Mouse (Mus musculus) heart, postnatal 0 days (tissue): ENCODE results near the gene Olfr1161. TPM values are rescaled to one million over a fixed set of nuclear protein-coding genes. Genes with fewer than 3 reads are reported as not detected.

Experiments used
- ATAC-seq: fragments of 200-750 bp; cut with Nextera tagmentation; 2 replicates; pipeline ENCODE4 v1.8.0; 2017; ENCODE audit warnings: low read depth, moderate number of reproducible peaks, moderate library complexity; ENCODE audit not compliant: insufficient read depth
- DNase-seq: peaks from one replicate; pipeline ENCODE4 v3.0.0-alpha.2; 2016; ENCODE audit warnings: low spot score
- H3K27ac ChIP-seq: fragments of 300-500 bp; sonication (generic); 2 replicates; pipeline ENCODE4 v1.5.1; 2014; ENCODE audit warnings: low read depth, mild to moderate bottlenecking
- H3K27me3 ChIP-seq: fragments of 300-500 bp; sonication (generic); 2 replicates; pipeline ENCODE4 v1.6.1; 2014; ENCODE audit warnings: low read length, mixed read lengths; ENCODE audit not compliant: control insufficient read depth, insufficient read depth
- H3K36me3 ChIP-seq: fragments of 300-500 bp; sonication (generic); replicated peaks from 2 replicates; pipeline ENCODE4 v1.6.1; 2014; ENCODE audit warnings: low read length, mixed read lengths; ENCODE audit not compliant: control insufficient read depth, insufficient read depth
- H3K4me1 ChIP-seq: fragments of 300-500 bp; sonication (generic); 2 replicates; pipeline ENCODE4 v1.6.1; 2014; ENCODE audit warnings: antibody characterized with exemption; ENCODE audit not compliant: control insufficient read depth, insufficient read depth
- H3K4me2 ChIP-seq: fragments of 300-500 bp; sonication (generic); 2 replicates; pipeline ENCODE4 v1.6.1; 2014; ENCODE audit warnings: low read depth, mild to moderate bottlenecking, low read length, moderate library complexity
- H3K4me3 ChIP-seq: fragments of 300-500 bp; sonication (generic); 2 replicates; pipeline ENCODE4 v1.5.1; 2014; ENCODE audit warnings: low read depth, low read length
- H3K9ac ChIP-seq: fragments of 300-500 bp; sonication (generic); replicated peaks from 2 replicates; pipeline ENCODE4 v1.6.1; 2014; ENCODE audit warnings: low read depth, low read length, mixed read lengths
- H3K9me3 ChIP-seq: fragments of 300-500 bp; sonication (generic); replicated peaks from 2 replicates; pipeline ENCODE4 v1.6.1; 2016; ENCODE audit warnings: low read length; ENCODE audit not compliant: control insufficient read depth
- CTCF ChIP-seq: IDR thresholded peaks from 2 replicates; pipeline ENCODE4 v1.5.1; 2016; ENCODE audit warnings: antibody characterized with exemption, control low read depth, low read depth
- EP300 ChIP-seq: IDR thresholded peaks from 2 replicates; pipeline ENCODE4 v1.6.1; 2016; ENCODE audit warnings: antibody characterized with exemption, low read depth
- WGBS: fragments of 180-500 bp; shearing (Covaris S2); extraction: QIAGEN DNeasy Blood & Tissue Kit; methylation state at CpG from one replicate; pipeline ENCODE4 v1.1.7; 2014; 5-methylcytosine and 5-hydroxymethylcytosine counted together
- polyA plus RNA-seq: library from polyadenylated mRNA; unstranded; fragments of >200 nt; fragmentation: Nextera tagmentation; extraction: Ambion mirVana; gene quantifications from 2 replicates; pipeline ENCODE4 v1.2.1, GENCODE M21; 2015
- total RNA-seq: library from RNA; depleted of rRNA; stranded (reverse); fragments of >200 nt; gene quantifications from 2 replicates; pipeline ENCODE4 v1.2.3, GENCODE M21; 2014; ENCODE audit warnings: low replicate concordance; rRNA removed

The Olfr1161 gene
- total and polyA plus RNA-seq, 2 experiments from 2014 or later = not detected

DNA sequence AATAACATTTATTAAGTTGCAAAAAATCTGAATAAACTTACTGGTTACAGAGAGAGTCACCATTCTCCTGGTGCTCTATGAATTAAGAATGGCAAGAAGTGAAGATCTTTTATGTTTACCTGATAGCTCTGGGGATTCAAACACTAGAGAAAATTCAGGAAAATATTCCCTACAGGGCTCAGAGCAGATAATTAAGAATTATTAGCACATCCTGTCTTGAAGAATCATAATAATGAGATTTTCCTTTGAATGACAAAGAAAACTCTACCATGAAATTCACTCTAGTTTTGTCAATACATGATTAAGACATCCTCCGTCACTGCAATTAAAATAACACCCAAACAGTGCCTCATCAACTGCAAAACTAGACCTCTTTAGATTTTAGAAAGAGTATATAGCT is 28.5 kb downstream of the Olfr1161 start, which contains the start of gene Olfr1162:
Gene Olfr1162, minus strand, starts transcription at position 101 of the 400 bp plus-strand sequence.
- H3K4me3 ChIP-seq = no peak within 1 kb of the TSS
- H3K9ac ChIP-seq = no peak within 1 kb of the TSS
- DNase-seq = no peak
- no peaks in the 10 kb centered on the region for H3K36me3 ChIP-seq
- H3K27ac ChIP-seq = no peak within 1 kb of the TSS
- no peaks in the 10 kb centered on the region for H3K4me1 ChIP-seq
- no peaks in the 10 kb centered on the region for H3K9me3 ChIP-seq
- TF ChIP-seq CTCF = no peak
- TF ChIP-seq EP300 = no peak
- no peaks in the 10 kb centered on the region for H3K27me3 ChIP-seq
- no peak within 1 kb of the TSS for H3K4me2 ChIP-seq
- WGBS = 78% methylated on average over 1 of the region's 1 CpGs
- ATAC-seq = no peak

DNA sequence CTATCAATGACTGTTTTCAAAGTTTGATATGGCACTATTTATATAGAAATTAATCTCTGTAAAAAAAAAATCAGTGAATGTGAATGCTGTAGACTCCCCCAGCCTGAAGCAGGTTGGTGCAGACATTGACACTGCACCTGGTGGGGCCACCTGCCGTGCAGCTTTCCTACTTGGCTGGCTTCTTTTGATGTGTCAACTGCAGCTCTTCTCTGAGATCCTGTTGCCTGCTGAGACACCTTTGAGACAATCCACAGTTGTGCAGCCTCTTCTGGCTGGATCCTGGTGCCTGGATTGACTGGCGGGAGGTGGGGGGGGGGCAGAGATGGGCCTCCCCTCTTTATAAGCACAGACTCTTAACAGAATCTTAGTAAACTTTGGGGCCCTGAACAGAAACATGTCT is 41.0 kb downstream of the Olfr1161 start:
- Histone ChIP-seq H3K27me3 (no peaks in the 10 kb centered on the region), H3K9ac (no peak overlapping the region), H3K36me3 (no peaks in the 10 kb centered on the region), H3K9me3 (peaks cover 3% of the 10 kb centered on the region), H3K4me3 (no peak overlapping the region), H3K4me1 (no peaks in the 10 kb centered on the region), H3K27ac (no peak overlapping the region), H3K4me2 (no peak overlapping the region)
- DNase-seq (no peak), ATAC-seq (no peak)
- TF ChIP-seq CTCF = no peak
- TF ChIP-seq EP300 = no peak
- 78% methylated on average over 2 of the region's 2 CpGs for WGBS

DNA sequence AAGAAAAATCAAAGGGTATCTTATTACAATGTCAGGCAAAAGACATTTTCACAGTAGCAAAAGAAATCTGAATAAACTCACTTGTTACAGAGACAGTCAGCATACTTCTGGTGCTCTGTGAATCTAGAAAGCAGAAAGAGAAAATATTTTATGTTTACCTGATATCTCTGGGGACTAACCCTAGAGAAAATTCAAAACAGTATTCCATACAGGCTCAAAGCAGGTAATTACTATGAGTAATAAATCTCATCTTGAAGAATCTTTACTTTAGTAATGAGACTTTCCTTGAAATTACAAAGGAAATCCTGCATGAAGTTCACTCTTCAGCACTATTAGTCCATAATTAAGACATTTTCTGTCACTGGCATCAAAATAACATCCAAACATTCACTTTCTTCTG is 49.2 kb downstream of the Olfr1161 start, which contains the start of gene Olfr1163:
Gene Olfr1163, minus strand, starts transcription at position 101 of the 400 bp plus-strand sequence.
- TF ChIP-seq CTCF (no peak), EP300 (no peak)
- no peaks in the 10 kb centered on the region for H3K9me3 ChIP-seq
- H3K36me3 ChIP-seq = no peaks in the 10 kb centered on the region
- no peak within 1 kb of the TSS for H3K4me2 ChIP-seq
- no peak for ATAC-seq
- H3K9ac ChIP-seq = no peak within 1 kb of the TSS
- no peak for DNase-seq
- H3K27me3 ChIP-seq = no peaks in the 10 kb centered on the region
- no peaks in the 10 kb centered on the region for H3K4me1 ChIP-seq
- H3K27ac ChIP-seq = no peak within 1 kb of the TSS
- no peak within 1 kb of the TSS for H3K4me3 ChIP-seq

Other genes with a start within 250 kb of the Olfr1161 start
- not detected in 2 replicates for gene Olfr152, start 243.3 kb upstream of the Olfr1161 start, total RNA-seq
- not detected in 2 replicates for gene Olfr152, start 243.3 kb upstream of the Olfr1161 start, polyA plus RNA-seq
- gene Olfr1143, start 222.2 kb upstream of the Olfr1161 start, total RNA-seq = not detected in 2 replicates
- not detected in 2 replicates for gene Olfr1143, start 222.2 kb upstream of the Olfr1161 start, polyA plus RNA-seq
- gene Olfr1145, start 213.0 kb upstream of the Olfr1161 start, total RNA-seq = not detected in 2 replicates
- gene Olfr1145, start 213.0 kb upstream of the Olfr1161 start, polyA plus RNA-seq = not detected in 2 replicates
- not detected in 2 replicates for gene Olfr1148, start 192.2 kb upstream of the Olfr1161 start, total RNA-seq
- gene Olfr1148, start 192.2 kb upstream of the Olfr1161 start, polyA plus RNA-seq = not detected in 2 replicates
- gene Olfr1150-ps1, start 178.8 kb upstream of the Olfr1161 start, total RNA-seq = not detected in 2 replicates
- gene Olfr1150-ps1, start 178.8 kb upstream of the Olfr1161 start, polyA plus RNA-seq = not detected in 2 replicates
- gene Olfr1151, start 166.9 kb upstream of the Olfr1161 start, total RNA-seq = not detected in 2 replicates
- gene Olfr1151, start 166.9 kb upstream of the Olfr1161 start, polyA plus RNA-seq = not detected in 2 replicates
- gene Olfr1152, start 156.3 kb upstream of the Olfr1161 start, total RNA-seq = not detected in 2 replicates
- gene Olfr1152, start 156.3 kb upstream of the Olfr1161 start, polyA plus RNA-seq = not detected in 2 replicates
- not detected in 2 replicates for gene Olfr1153, start 127.8 kb upstream of the Olfr1161 start, total RNA-seq
- gene Olfr1153, start 127.8 kb upstream of the Olfr1161 start, polyA plus RNA-seq = not detected in 2 replicates
- gene Olfr1154, start 117.6 kb upstream of the Olfr1161 start, total RNA-seq = not detected in 2 replicates
- gene Olfr1154, start 117.6 kb upstream of the Olfr1161 start, polyA plus RNA-seq = not detected in 2 replicates
- gene Olfr1155, start 77.6 kb upstream of the Olfr1161 start, total RNA-seq = not detected in 2 replicates
- gene Olfr1155, start 77.6 kb upstream of the Olfr1161 start, polyA plus RNA-seq = not detected in 2 replicates
- gene Olfr1156, start 69.7 kb upstream of the Olfr1161 start, total RNA-seq = not detected in 2 replicates
- not detected in 2 replicates for gene Olfr1156, start 69.7 kb upstream of the Olfr1161 start, polyA plus RNA-seq
- gene Olfr1157, start 54.5 kb upstream of the Olfr1161 start, total RNA-seq = not detected in 2 replicates
- gene Olfr1157, start 54.5 kb upstream of the Olfr1161 start, polyA plus RNA-seq = not detected in 2 replicates
- not detected in 2 replicates for gene Olfr74, start 48.1 kb upstream of the Olfr1161 start, total RNA-seq
- gene Olfr74, start 48.1 kb upstream of the Olfr1161 start, polyA plus RNA-seq = not detected in 2 replicates
- gene Olfr1158, start 32.7 kb upstream of the Olfr1161 start, total RNA-seq = not detected in 2 replicates
- not detected in 2 replicates for gene Olfr1158, start 32.7 kb upstream of the Olfr1161 start, polyA plus RNA-seq
- gene Olfr1160, start 14.5 kb upstream of the Olfr1161 start, total RNA-seq = not detected in 2 replicates
- gene Olfr1160, start 14.5 kb upstream of the Olfr1161 start, polyA plus RNA-seq = not detected in 2 replicates
- not detected in 2 replicates for gene Olfr73, start 14.9 kb downstream of the Olfr1161 start, total RNA-seq
- gene Olfr73, start 14.9 kb downstream of the Olfr1161 start, polyA plus RNA-seq = not detected in 2 replicates
- gene Olfr1162, start 28.4 kb downstream of the Olfr1161 start, total RNA-seq = not detected in 2 replicates
- gene Olfr1162, start 28.4 kb downstream of the Olfr1161 start, polyA plus RNA-seq = not detected in 2 replicates
- gene Olfr1163, start 49.1 kb downstream of the Olfr1161 start, total RNA-seq = not detected in 2 replicates
- not detected in 2 replicates for gene Olfr1163, start 49.1 kb downstream of the Olfr1161 start, polyA plus RNA-seq
- gene Olfr1164, start 71.2 kb downstream of the Olfr1161 start, total RNA-seq = not detected in 2 replicates
- not detected in 2 replicates for gene Olfr1164, start 71.2 kb downstream of the Olfr1161 start, polyA plus RNA-seq
- gene Olfr1166, start 105.5 kb downstream of the Olfr1161 start, total RNA-seq = not detected in 2 replicates
- not detected in 2 replicates for gene Olfr1166, start 105.5 kb downstream of the Olfr1161 start, polyA plus RNA-seq
- not detected in 2 replicates for gene Olfr1167, start 132.4 kb downstream of the Olfr1161 start, total RNA-seq
- gene Olfr1167, start 132.4 kb downstream of the Olfr1161 start, polyA plus RNA-seq = not detected in 2 replicates
- not detected in 2 replicates for gene Olfr1168, start 159.1 kb downstream of the Olfr1161 start, total RNA-seq
- gene Olfr1168, start 159.1 kb downstream of the Olfr1161 start, polyA plus RNA-seq = not detected in 2 replicates
- not detected in 2 replicates for gene Olfr1170, start 205.6 kb downstream of the Olfr1161 start, total RNA-seq
- not detected in 2 replicates for gene Olfr1170, start 205.6 kb downstream of the Olfr1161 start, polyA plus RNA-seq